Mouse (Mus musculus): ENCODE results near the gene Bcas1.

- TF ChIP-seq CTCF (IDR thresholded peaks at IDR 0.05; ENCODE audit: control insufficient read depth, insufficient read depth, insufficient read length) (no peak), MAX (IDR thresholded peaks at IDR 0.05) (no peak), USF1 (IDR thresholded peaks at IDR 0.05; ENCODE audit: low read depth) (no peak)
These were observed at the start of gene Bcas1 for GRCm38 (mm10) chr2:170427704-170428103.

All from C2C12 (cell line).